Mouse (Mus musculus) embryonic facial prominence, embryonic 14.5 days (tissue): Measurements from ENCODE around the gene Gm13691. TPM values are rescaled to one million over a fixed set of nuclear protein-coding genes. Genes with fewer than 3 reads are reported as not detected.
"Not testable (repeated sequence)": the region's sequence is repeated elsewhere in the genome, so short reads cannot be mapped to it uniquely, and the experiment has no call there.

ENCODE experiments used
- ATAC-seq: fragments of 200-750 bp; cut with Nextera tagmentation; 2 replicates; pipeline ENCODE4 v1.8.0; 2017; ENCODE audit warnings: low read depth, moderate number of reproducible peaks, moderate TSS enrichment
- DNase-seq: peaks from one replicate; pipeline ENCODE4 v3.0.0-alpha.2; 2015; ENCODE audit warnings: low spot score
- H3K27ac ChIP-seq: fragments of 300-500 bp; sonication (generic); replicated peaks from 2 replicates; pipeline ENCODE4 v1.5.1; 2014; ENCODE audit warnings: low read depth, mild to moderate bottlenecking, low read length, moderate library complexity
- H3K27me3 ChIP-seq: fragments of 300-500 bp; sonication (generic); replicated peaks from 2 replicates; pipeline ENCODE4 v1.6.1; 2014; ENCODE audit warnings: low read length; ENCODE audit not compliant: control insufficient read depth, insufficient read depth
- H3K36me3 ChIP-seq: fragments of 300-500 bp; sonication (generic); 2 replicates; pipeline ENCODE4 v1.6.1; 2014; ENCODE audit warnings: low read length, mixed read lengths; ENCODE audit not compliant: control insufficient read depth, insufficient read depth
- H3K4me1 ChIP-seq: fragments of 300-500 bp; sonication (generic); 2 replicates; pipeline ENCODE4 v1.6.1; 2014; ENCODE audit warnings: antibody characterized with exemption, low read length; ENCODE audit not compliant: control insufficient read depth, insufficient read depth
- H3K4me2 ChIP-seq: fragments of 300-500 bp; sonication (generic); 2 replicates; pipeline ENCODE4 v1.6.1; 2014; ENCODE audit warnings: low read depth, mild to moderate bottlenecking, low read length, moderate library complexity, mixed read lengths
- H3K4me3 ChIP-seq: fragments of 300-500 bp; sonication (generic); 2 replicates; pipeline ENCODE4 v1.5.1; 2014; ENCODE audit warnings: low read depth, mild to moderate bottlenecking, low read length
- H3K9ac ChIP-seq: fragments of 300-500 bp; sonication (generic); 2 replicates; pipeline ENCODE4 v1.6.1; 2014; ENCODE audit warnings: low read depth, mild to moderate bottlenecking, low read length, moderate library complexity, mixed read lengths
- H3K9me3 ChIP-seq: fragments of 300-500 bp; sonication (generic); 2 replicates; pipeline ENCODE4 v1.6.1; 2016; ENCODE audit warnings: low read length; ENCODE audit not compliant: control insufficient read depth
- WGBS: fragments of 180-500 bp; shearing (Covaris S2); extraction: QIAGEN DNeasy Blood & Tissue Kit; methylation state at CpG from one replicate; pipeline ENCODE4 v1.1.7; 2014; 5-methylcytosine and 5-hydroxymethylcytosine counted together
- polyA plus RNA-seq: library from polyadenylated mRNA; unstranded; fragments of >200 nt; fragmentation: Nextera tagmentation; extraction: Ambion mirVana; gene quantifications from 2 replicates; pipeline ENCODE4 v1.2.1, GENCODE M21; 2014

The Gm13691 gene
- polyA plus RNA-seq, 1 experiment from 2014 or later: not detected

DNA sequence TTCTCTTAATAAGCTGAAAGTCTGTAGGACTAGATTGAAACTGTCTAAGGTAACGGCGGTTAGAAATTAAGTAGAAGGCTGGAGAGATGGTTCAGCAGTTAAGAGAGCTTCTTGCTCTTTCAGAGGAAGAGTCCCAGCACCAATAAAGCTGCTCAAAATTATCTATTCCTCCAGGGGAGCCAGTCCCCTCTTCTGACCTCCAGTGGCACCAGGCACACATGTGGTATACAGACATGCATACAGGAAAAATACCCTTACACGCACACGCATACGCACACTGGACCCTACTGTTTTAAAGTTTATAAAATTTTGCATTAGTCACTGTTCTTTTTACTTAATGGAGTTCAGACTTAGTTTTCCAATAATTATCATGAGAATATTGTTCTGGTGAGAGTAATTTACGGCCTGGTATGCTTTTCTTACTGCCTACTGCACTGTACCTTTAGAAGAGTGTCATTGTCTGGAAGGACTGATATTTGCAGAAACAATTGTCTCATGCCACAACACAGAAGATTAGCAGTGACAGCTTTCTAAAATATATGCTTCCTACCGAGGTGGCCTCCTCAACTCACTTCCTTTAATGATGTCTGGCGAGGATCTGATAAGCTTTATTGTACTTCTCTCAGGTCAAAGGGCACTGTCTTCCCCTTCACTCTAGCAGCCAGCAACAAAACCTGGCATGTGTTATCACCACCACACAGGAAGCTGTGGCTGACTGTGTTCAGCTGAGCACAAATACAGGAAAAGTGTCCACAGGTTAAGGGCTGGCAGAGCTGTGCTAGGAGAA, 29.4 kb downstream of the Gm13691 start:
- Histone ChIP-seq H3K4me1 (peaks cover 2% of the 10 kb centered on the region; the same call in 1 of the 2 replicates), H3K9me3 (no peaks in the 10 kb centered on the region)
- 63% methylated on average over 8 of the region's 8 CpGs for WGBS

DNA sequence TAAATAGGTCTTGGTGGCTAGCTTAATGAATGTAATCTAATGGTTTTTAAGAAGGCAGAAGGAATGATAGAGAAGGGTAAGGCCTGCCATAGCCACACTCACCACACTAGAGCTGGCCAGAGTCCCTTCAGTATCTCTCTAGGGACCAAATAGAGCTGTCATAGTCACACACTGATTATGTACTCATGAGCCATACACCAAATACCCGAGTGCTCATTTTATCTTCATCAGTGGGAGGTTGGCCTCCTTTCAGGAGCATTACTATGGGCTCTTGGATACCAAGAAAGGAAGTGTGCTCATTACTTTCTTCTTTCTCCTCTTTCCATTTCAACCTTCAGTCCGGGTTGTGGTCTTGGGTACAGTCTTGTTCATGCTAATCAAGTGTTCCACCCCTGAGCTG, 31.6 kb downstream of the Gm13691 start:
- no peak overlapping the region for H3K4me3 ChIP-seq
- H3K27me3 ChIP-seq: no peaks in the 10 kb centered on the region
- DNase-seq (no peak), ATAC-seq (no peak)
- WGBS: 70% methylated on average over 2 of the region's 2 CpGs
- H3K4me1 ChIP-seq: peaks cover 2% of the 10 kb centered on the region; the same call in 1 of the 2 replicates
- H3K36me3 ChIP-seq: no peaks in the 10 kb centered on the region
- H3K9me3 ChIP-seq: no peaks in the 10 kb centered on the region
- H3K9ac ChIP-seq: no peak overlapping the region
- H3K4me2 ChIP-seq: no peak overlapping the region
- H3K27ac ChIP-seq: no peak overlapping the region

More for the DNA sequence above, 29.4 kb downstream of the Gm13691 start:
- Histone ChIP-seq H3K36me3 (no peaks in the 10 kb centered on the region), H3K4me2 (no peak overlapping the region), H3K27ac (no peak overlapping the region), H3K4me3 (no peak overlapping the region), H3K27me3 (no peaks in the 10 kb centered on the region), H3K9ac (no peak overlapping the region)
- DNase-seq: peak; percentile 45
- no peak for ATAC-seq

DNA sequence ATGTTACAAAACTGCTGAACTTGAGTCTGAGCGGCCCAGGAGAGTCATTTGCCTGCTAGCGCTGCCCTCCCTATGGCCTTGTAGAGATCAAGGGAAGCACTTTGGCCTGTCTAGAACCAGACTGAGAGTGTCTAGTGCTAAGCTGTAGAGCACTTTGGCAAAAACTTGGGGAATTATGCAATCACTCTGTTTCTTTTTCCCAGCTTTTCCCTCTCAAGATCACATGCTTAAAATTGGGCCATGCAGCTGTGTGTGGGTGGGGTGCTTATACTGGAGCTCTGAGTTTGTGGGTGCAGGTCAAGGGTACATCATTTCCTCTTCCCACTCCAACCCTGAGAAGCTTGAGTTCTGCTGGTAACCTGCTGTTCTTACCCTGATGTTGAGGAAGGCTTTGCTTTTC, 32.6 kb downstream of the Gm13691 start:
- DNase-seq: no peak
- WGBS: 73% methylated on average over 2 of the region's 2 CpGs

GRCm38 (mm10) chr2:84023319-84023718, 33.0 kb downstream of the Gm13691 start:
- Histone ChIP-seq H3K27ac (no peak overlapping the region), H3K27me3 (no peaks in the 10 kb centered on the region), H3K4me1 (peaks cover 2% of the 10 kb centered on the region; the same call in 1 of the 2 replicates), H3K36me3 (no peaks in the 10 kb centered on the region), H3K9me3 (no peaks in the 10 kb centered on the region), H3K4me2 (no peak overlapping the region), H3K9ac (no peak overlapping the region), H3K4me3 (no peak overlapping the region)
- 76% methylated on average over 2 of the region's 2 CpGs for WGBS
- ATAC-seq (no peak), DNase-seq (no peak)

More for the DNA sequence above, 32.6 kb downstream of the Gm13691 start:
- no peak overlapping the region for H3K4me2 ChIP-seq
- H3K9me3 ChIP-seq: no peaks in the 10 kb centered on the region
- ATAC-seq: no peak
- no peak overlapping the region for H3K27ac ChIP-seq
- H3K4me1 ChIP-seq: peaks cover 2% of the 10 kb centered on the region; the same call in 1 of the 2 replicates
- no peaks in the 10 kb centered on the region for H3K36me3 ChIP-seq
- no peaks in the 10 kb centered on the region for H3K27me3 ChIP-seq
- H3K4me3 ChIP-seq: no peak overlapping the region
- H3K9ac ChIP-seq: no peak overlapping the region

DNA sequence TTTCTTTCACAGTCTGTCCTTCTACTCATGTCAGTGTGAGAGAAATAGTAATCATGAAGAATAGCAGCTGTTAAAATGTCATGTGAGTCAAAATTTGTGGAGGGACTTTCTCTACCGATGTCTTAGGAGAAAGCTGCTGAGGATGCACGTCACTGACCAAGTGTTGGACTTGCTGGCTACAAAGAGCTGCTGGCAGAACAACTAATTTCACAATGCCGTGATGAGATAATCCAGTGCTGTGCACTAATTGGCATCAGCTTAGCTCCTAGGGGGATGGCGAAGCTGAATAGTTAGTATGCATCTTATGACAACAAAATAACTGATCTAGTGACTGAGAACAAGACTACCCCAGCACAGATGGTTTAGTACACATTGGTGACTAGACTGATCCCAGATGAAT, 34.9 kb downstream of the Gm13691 start:
- no peaks in the 10 kb centered on the region for H3K27me3 ChIP-seq
- H3K4me2 ChIP-seq: no peak overlapping the region
- H3K4me3 ChIP-seq: no peak overlapping the region
- no peaks in the 10 kb centered on the region for H3K9me3 ChIP-seq
- ATAC-seq: no peak
- no peaks in the 10 kb centered on the region for H3K36me3 ChIP-seq
- no peak for DNase-seq
- H3K27ac ChIP-seq: no peak overlapping the region
- WGBS: 67% methylated on average over 4 of the region's 4 CpGs
- H3K4me1 ChIP-seq: no peaks in the 10 kb centered on the region
- H3K9ac ChIP-seq: no peak overlapping the region

GRCm38 (mm10) chr2:84032505-84032904, 42.2 kb downstream of the Gm13691 start:
- no peaks in the 10 kb centered on the region for H3K27me3 ChIP-seq
- H3K9me3 ChIP-seq: no peaks in the 10 kb centered on the region
- H3K4me1 ChIP-seq: no peaks in the 10 kb centered on the region
- WGBS: 82% methylated on average over 2 of the region's 2 CpGs
- H3K9ac ChIP-seq: no peak overlapping the region
- ATAC-seq (no peak), DNase-seq (no peak)
- no peak overlapping the region for H3K4me3 ChIP-seq
- no peaks in the 10 kb centered on the region for H3K36me3 ChIP-seq
- H3K4me2 ChIP-seq: no peak overlapping the region
- H3K27ac ChIP-seq: no peak overlapping the region

GRCm38 (mm10) chr2:84035997-84036396, 45.6 kb downstream of the Gm13691 start:
- DNase-seq: no peak
- Histone ChIP-seq H3K9me3 (no peaks in the 10 kb centered on the region), H3K9ac (no peak overlapping the region), H3K4me3 (no peak overlapping the region), H3K27ac (no peak overlapping the region), H3K27me3 (no peaks in the 10 kb centered on the region), H3K4me1 (no peaks in the 10 kb centered on the region), H3K36me3 (no peaks in the 10 kb centered on the region), H3K4me2 (no peak overlapping the region)
- 82% methylated on average over 4 of the region's 4 CpGs for WGBS
- ATAC-seq: no peak

DNA sequence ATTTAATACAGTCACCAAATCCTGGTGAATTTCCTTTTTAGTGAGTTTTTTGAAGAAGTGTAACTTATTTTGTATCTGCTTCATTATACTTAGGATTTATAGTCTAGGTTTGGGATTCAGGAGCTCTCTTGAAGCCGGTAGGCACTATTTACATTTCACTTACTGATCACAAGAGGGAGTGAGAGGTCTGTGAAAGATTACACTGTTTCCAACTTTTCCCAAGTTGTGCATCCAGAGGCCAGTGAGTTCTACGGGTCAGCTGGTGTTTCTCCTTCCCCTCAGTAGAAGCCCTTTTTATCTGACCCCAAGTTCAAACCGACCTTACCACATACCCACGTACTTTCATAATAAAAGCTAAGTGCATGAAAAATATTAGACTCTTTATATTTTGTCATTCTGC, 47.0 kb downstream of the Gm13691 start:
- Histone ChIP-seq H3K27me3 (no peaks in the 10 kb centered on the region), H3K4me1 (no peaks in the 10 kb centered on the region), H3K4me2 (no peak overlapping the region), H3K9me3 (no peaks in the 10 kb centered on the region), H3K27ac (no peak overlapping the region), H3K36me3 (no peaks in the 10 kb centered on the region), H3K4me3 (no peak overlapping the region), H3K9ac (no peak overlapping the region)
- DNase-seq (peak; percentile 63), ATAC-seq (no peak)
- WGBS: 15% methylated on average over 4 of the region's 4 CpGs

DNA sequence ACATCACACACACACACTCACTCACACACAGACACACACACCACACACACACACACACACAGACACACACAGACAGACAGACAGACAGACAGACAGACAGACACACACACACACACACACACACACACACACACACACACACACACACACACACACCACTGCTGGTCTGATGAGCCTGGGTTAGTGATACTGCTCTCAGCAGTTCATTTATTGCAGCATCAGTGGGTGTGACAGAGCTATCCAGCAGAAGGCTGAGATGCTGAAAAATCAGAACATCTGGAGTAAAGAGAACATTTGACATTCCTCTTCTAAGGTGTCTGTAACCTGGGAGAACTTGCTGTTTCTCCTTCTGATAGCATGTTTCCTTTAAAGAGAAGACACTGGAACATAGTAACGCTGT, 47.6 kb downstream of the Gm13691 start:
- WGBS: 83% methylated on average over 1 of the region's 1 CpGs
- not testable (repeated sequence) for H3K4me2 ChIP-seq, H3K4me3 ChIP-seq, H3K9me3 ChIP-seq, H3K4me1 ChIP-seq, H3K27me3 ChIP-seq, H3K27ac ChIP-seq, H3K36me3 ChIP-seq, H3K9ac ChIP-seq, ATAC-seq, DNase-seq
